Mouse (Mus musculus): ENCODE results near the gene Myom3. TPM values are rescaled to one million over a fixed set of nuclear protein-coding genes. Genes with fewer than 3 reads are reported as not detected.

The Myom3 gene
- polyA plus RNA-seq, 1 experiment: 0.26 TPM

DNA sequence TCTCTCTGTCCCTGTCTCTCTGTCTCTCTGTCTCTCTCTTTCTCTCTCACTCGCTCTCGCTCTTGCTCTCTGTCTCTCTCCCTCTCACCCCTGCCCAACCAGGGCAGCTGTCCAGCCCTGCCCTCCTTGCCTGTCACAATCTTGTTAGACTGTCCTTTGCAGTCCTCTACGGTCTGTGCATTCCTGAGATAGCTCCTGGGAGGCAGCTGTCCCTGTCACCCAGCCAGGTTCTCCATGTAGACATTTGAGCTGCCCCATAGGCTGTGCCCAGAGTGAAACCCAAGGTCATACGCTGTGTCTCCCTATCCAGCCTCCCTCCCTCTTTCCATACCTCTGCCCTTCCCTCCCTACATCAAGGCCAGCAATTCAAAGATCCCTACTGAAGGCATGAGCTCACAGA lies 13.2 kb downstream of the Myom3 start:
- H3K4me1 ChIP-seq (ENCODE audit: control insufficient read depth, insufficient read depth, low read length): no peaks in the 10 kb centered on the region
- TF ChIP-seq POLR2A (IDR thresholded peaks at IDR 0.05; ENCODE audit: borderline replicate concordance, insufficient read depth, low read length) (no peak), CTCF (IDR thresholded peaks at IDR 0.05; ENCODE audit: borderline replicate concordance, insufficient read depth, low read depth, low read length) (no peak)
- no peak overlapping the region for H3K27ac ChIP-seq (ENCODE audit: insufficient read depth, low read length)
- no peak for DNase-seq
- H3K4me3 ChIP-seq (replicated peaks; ENCODE audit: insufficient read depth, low read depth, low read length): no peak overlapping the region
- no peaks in the 10 kb centered on the region for H3K27me3 ChIP-seq (ENCODE audit: control insufficient read depth, insufficient read depth, low read length)
- 52% methylated on average over 4 of the region's 4 CpGs for WGBS

DNA sequence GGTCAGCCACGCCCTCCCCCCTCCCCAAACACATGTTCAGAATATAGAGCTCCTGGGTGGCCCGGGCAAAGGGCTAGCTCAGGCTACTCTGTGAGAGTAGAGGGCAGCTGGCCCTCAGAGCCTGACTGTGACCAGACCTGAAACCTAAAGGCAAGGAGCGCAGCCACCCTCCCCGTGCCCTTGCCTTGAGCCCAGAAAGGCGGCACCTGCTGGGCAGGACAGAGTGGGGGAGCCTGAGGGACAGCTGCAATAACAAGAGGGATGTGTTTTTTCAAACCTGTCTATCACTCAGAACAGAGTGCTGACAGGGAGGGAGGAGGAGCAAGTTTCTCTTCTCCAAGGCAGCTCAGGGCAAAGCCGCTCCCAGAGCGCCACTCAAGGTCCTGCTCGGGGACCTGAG lies 15.0 kb downstream of the Myom3 start:
- 69% methylated on average over 8 of the region's 8 CpGs for WGBS
- Histone ChIP-seq H3K27me3 (ENCODE audit: control insufficient read depth, insufficient read depth, low read length) (no peaks in the 10 kb centered on the region), H3K4me3 (replicated peaks; ENCODE audit: insufficient read depth, low read depth, low read length) (no peak overlapping the region), H3K4me1 (ENCODE audit: control insufficient read depth, insufficient read depth, low read length) (no peaks in the 10 kb centered on the region), H3K27ac (ENCODE audit: insufficient read depth, low read length) (no peak overlapping the region)
- no peak for DNase-seq
- TF ChIP-seq CTCF (IDR thresholded peaks at IDR 0.05; ENCODE audit: borderline replicate concordance, insufficient read depth, low read depth, low read length) (no peak), POLR2A (IDR thresholded peaks at IDR 0.05; ENCODE audit: borderline replicate concordance, insufficient read depth, low read length) (no peak)

- H3K27ac ChIP-seq (ENCODE audit: insufficient read depth, low read length): no peak overlapping the region
- 89% methylated on average over 4 of the region's 4 CpGs for WGBS
- TF ChIP-seq CTCF (IDR thresholded peaks at IDR 0.05; ENCODE audit: borderline replicate concordance, insufficient read depth, low read depth, low read length): no peak
- TF ChIP-seq POLR2A (IDR thresholded peaks at IDR 0.05; ENCODE audit: borderline replicate concordance, insufficient read depth, low read length): no peak
- no peaks in the 10 kb centered on the region for H3K27me3 ChIP-seq (ENCODE audit: control insufficient read depth, insufficient read depth, low read length)
- no peaks in the 10 kb centered on the region for H3K4me1 ChIP-seq (ENCODE audit: control insufficient read depth, insufficient read depth, low read length)
- DNase-seq: no peak
- no peak overlapping the region for H3K4me3 ChIP-seq (replicated peaks; ENCODE audit: insufficient read depth, low read depth, low read length)
Measured at GRCm38 (mm10) chr4:135776850-135777249, 17.3 kb downstream of the Myom3 start.

DNA sequence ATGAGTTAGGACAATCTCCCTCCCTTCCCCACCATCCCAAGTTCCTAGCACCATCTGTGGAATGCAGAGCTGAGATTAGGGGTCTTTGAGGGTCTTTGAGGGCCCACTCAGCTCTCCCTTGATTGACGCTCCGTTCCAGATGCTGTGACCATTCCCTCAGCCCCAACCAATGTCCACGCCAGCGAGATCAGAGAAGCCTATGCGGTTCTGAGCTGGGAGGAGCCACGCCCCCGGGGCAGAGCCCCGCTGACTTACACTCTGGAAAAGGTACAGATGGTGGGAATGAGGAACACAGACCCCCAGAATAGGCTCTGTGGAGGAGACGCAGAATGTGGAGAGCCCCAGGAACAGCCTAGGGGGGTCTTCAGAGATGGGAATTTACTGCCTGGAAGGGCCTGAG lies 20.1 kb downstream of the Myom3 start:
- DNase-seq: no peak
- no peaks in the 10 kb centered on the region for H3K27me3 ChIP-seq (ENCODE audit: control insufficient read depth, insufficient read depth, low read length)
- no peaks in the 10 kb centered on the region for H3K4me1 ChIP-seq (ENCODE audit: control insufficient read depth, insufficient read depth, low read length)
- 72% methylated on average over 9 of the region's 9 CpGs for WGBS
- no peak overlapping the region for H3K27ac ChIP-seq (ENCODE audit: insufficient read depth, low read length)
- H3K4me3 ChIP-seq (replicated peaks; ENCODE audit: insufficient read depth, low read depth, low read length): no peak overlapping the region
- TF ChIP-seq CTCF (IDR thresholded peaks at IDR 0.05; ENCODE audit: borderline replicate concordance, insufficient read depth, low read depth, low read length) (no peak), POLR2A (IDR thresholded peaks at IDR 0.05; ENCODE audit: borderline replicate concordance, insufficient read depth, low read length) (no peak)

DNA sequence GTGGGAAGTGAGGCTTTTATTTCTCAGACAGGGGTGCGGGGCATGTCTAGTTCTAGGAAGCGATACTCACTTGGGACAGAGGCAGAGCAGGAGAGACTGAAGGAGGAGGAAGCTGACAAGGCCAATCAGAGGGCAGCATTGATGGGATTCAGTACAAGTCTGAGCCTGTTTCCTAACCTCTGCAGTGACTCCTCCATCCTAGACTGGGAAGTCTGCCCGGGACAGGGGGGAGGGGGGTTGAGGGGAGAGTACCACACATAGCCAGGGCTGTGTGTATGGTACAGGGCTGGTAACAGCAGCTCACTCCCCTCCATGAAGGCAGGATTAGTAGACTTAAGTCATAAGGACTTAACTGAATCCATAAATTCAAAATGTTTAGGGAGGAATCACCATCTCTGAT lies 20.7 kb downstream of the Myom3 start:
- no peak for DNase-seq
- no peaks in the 10 kb centered on the region for H3K4me1 ChIP-seq (ENCODE audit: control insufficient read depth, insufficient read depth, low read length)
- H3K27me3 ChIP-seq (ENCODE audit: control insufficient read depth, insufficient read depth, low read length): no peaks in the 10 kb centered on the region
- 79% methylated on average over 3 of the region's 3 CpGs for WGBS
- TF ChIP-seq POLR2A (IDR thresholded peaks at IDR 0.05; ENCODE audit: borderline replicate concordance, insufficient read depth, low read length) (no peak), CTCF (IDR thresholded peaks at IDR 0.05; ENCODE audit: borderline replicate concordance, insufficient read depth, low read depth, low read length) (no peak)
- no peak overlapping the region for H3K4me3 ChIP-seq (replicated peaks; ENCODE audit: insufficient read depth, low read depth, low read length)
- H3K27ac ChIP-seq (ENCODE audit: insufficient read depth, low read length): no peak overlapping the region

- no peaks in the 10 kb centered on the region; the same call in 1 of the 2 replicates for H3K4me1 ChIP-seq (ENCODE audit: control insufficient read depth, insufficient read depth, low read length)
- WGBS: 80% methylated on average over 5 of the region's 5 CpGs
- TF ChIP-seq POLR2A (IDR thresholded peaks at IDR 0.05; ENCODE audit: borderline replicate concordance, insufficient read depth, low read length): no peak
- TF ChIP-seq CTCF (IDR thresholded peaks at IDR 0.05; ENCODE audit: borderline replicate concordance, insufficient read depth, low read depth, low read length): no peak
- DNase-seq: no peak
- H3K4me3 ChIP-seq (replicated peaks; ENCODE audit: insufficient read depth, low read depth, low read length): no peak overlapping the region
- H3K27me3 ChIP-seq (ENCODE audit: control insufficient read depth, insufficient read depth, low read length): no peaks in the 10 kb centered on the region
- H3K27ac ChIP-seq (ENCODE audit: insufficient read depth, low read length): no peak overlapping the region
Measured at GRCm38 (mm10) chr4:135781304-135781703, 21.8 kb downstream of the Myom3 start.

DNA sequence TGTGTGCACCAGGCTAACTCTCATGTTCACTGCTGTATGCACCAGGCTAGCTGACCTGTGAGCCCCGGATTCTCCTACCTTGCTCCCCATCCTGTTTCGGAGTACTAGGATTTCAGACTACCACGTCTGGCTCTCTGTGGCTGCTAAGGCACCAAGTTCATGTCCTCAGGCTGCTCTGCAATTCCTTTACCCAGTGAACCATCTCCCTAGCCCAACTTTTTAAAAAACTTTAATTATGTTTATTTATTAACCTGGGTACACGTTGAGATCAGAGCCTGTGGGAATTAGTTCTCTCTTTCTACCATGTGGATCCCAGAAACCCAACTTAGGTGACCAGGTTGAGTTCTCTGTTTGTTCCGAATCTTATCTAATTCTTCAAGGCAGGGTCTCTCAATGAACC lies 27.1 kb downstream of the Myom3 start:
- Histone ChIP-seq H3K4me1 (ENCODE audit: control insufficient read depth, insufficient read depth, low read length) (no peaks in the 10 kb centered on the region; the same call in 1 of the 2 replicates), H3K27ac (ENCODE audit: insufficient read depth, low read length) (no peak overlapping the region), H3K4me3 (replicated peaks; ENCODE audit: insufficient read depth, low read depth, low read length) (no peak overlapping the region), H3K27me3 (ENCODE audit: control insufficient read depth, insufficient read depth, low read length) (no peaks in the 10 kb centered on the region)
- TF ChIP-seq POLR2A (IDR thresholded peaks at IDR 0.05; ENCODE audit: borderline replicate concordance, insufficient read depth, low read length) (no peak), CTCF (IDR thresholded peaks at IDR 0.05; ENCODE audit: borderline replicate concordance, insufficient read depth, low read depth, low read length) (no peak)
- 84% methylated on average over 5 of the region's 5 CpGs for WGBS
- DNase-seq: no peak

DNA sequence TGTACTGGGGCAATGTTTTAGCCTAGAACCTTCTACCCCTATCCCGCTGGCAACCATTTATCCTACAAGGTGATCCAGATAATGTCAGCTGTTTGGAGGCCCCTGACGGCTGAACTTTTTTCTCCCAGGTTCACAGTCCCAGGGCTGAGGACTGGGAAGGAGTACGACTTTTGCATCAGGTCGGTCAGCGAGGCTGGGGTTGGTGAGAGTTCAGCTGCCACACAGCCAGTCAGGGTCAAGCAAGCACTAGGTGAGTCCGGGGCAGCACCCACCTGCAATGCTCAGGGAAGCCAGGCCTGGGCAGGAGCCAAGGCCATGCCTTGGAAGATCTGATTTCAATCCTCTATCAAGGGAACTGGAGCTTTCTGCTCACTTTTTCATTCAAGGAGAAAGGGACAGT lies 27.8 kb downstream of the Myom3 start:
- no peak for DNase-seq
- 86% methylated on average over 6 of the region's 6 CpGs for WGBS
- Histone ChIP-seq H3K27me3 (ENCODE audit: control insufficient read depth, insufficient read depth, low read length) (no peaks in the 10 kb centered on the region), H3K4me1 (ENCODE audit: control insufficient read depth, insufficient read depth, low read length) (no peaks in the 10 kb centered on the region; the same call in 1 of the 2 replicates), H3K4me3 (replicated peaks; ENCODE audit: insufficient read depth, low read depth, low read length) (no peak overlapping the region), H3K27ac (ENCODE audit: insufficient read depth, low read length) (no peak overlapping the region)
- TF ChIP-seq CTCF (IDR thresholded peaks at IDR 0.05; ENCODE audit: borderline replicate concordance, insufficient read depth, low read depth, low read length) (no peak), POLR2A (IDR thresholded peaks at IDR 0.05; ENCODE audit: borderline replicate concordance, insufficient read depth, low read length) (no peak)
